Mouse (Mus musculus) regulatory T cell (primary cell): Measurements from ENCODE around the gene Bean1.
"Not testable (repeated sequence)": the region's sequence is repeated elsewhere in the genome, so short reads cannot be mapped to it uniquely, and the experiment has no call there.

Source experiments
- in situ Hi-C: fragments of 300-600 bp; cut with MboI, MseI; formaldehyde crosslinking; loops from one replicate; pipeline ENCODE4 v1.15.1; 2025; ENCODE audit warnings: high pct_unique_total_duplicates

The Bean1 gene

DNA sequence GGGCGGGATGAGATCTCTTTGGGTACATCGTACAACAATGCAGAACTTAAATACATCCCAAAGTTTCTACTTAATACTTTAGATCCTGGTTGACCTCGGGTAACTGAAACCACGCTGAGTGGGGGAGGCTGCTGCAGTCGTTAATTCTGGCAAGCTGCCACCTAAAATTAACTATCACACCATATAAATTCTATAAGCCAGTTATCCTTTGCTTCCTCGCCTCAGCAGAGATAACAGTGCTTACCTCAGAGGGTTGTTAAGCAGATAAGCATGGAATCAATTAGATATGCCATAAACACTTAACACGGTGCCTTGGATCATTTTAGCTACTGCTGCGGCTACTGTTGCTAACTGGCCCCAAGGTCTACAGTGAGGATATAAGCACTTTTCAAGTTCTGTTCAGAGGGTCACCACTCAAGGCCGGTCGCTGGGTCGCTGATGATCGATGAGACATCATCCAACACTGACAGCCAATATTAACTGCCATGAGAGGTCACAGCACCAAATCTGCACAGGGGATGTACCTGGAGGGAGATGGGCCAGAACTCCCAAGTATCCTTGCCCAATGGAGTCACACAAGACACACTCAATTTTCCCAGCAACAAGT, 71.9 kb downstream of the Bean1 start:
- in situ Hi-C loops: loop anchor here (10.0 kb wide), 1 partner anchor 203 kb away; the partner anchor contains the start of gene Dync1li2

- in situ Hi-C loops: loop anchor here (10.0 kb wide), 1 partner anchor 198 kb away; the partner anchor contains the start of gene Dync1li2
Measured at GRCm38 (mm10) chr8:104246621-104247020, 76.4 kb downstream of the Bean1 start.

GRCm38 (mm10) chr8:104247054-104247907, 77.0 kb downstream of the Bean1 start:
- in situ Hi-C loops: loop anchor here (10.0 kb wide), 1 partner anchor 198 kb away; the partner anchor contains the start of gene Dync1li2

DNA sequence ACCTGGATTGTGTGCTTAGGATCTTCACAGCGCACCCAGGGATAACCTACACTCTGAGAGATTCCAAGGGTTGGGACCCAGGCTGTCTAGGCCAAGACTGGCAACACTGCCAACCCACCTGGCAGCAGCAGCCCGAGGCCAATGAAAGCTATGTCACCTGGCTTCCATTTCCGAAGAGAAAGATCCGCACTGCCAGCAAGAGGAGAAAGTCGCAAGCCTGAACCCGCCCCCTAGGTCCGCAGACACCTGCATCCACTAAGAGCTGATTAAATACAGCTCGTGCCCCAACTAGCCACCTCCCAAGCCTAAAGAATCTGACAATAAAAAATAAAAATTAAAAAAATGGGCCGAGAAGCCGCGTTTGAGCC, 77.7 kb downstream of the Bean1 start:
- in situ Hi-C loops: loop anchor here (10.0 kb wide), 1 partner anchor 197 kb away; the partner anchor contains the start of gene Dync1li2

DNA sequence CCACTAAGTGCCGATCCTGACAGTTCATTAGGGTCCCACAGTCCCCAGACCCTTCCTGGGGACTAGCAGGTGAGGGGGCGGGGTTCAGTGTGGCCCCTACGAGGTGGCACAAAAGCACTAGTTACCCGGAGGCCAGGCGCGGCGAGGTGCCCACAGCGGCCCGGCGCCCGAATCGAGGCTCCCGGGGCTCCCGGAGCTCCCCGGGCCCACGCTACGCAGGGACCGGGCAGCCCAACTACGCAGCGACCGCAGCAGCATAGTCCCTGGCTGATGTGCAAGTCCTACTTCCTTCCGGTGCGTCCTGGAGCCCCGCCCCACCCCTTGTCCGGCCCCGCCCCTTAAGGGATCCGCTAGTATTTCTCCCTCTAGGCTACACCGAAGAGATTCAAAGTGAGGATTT, 78.0 kb downstream of the Bean1 start, which contains the start of gene Tk2:
Tk2 (minus strand) TSS at position 283 of the 400 bp plus-strand sequence.
- in situ Hi-C loops: loop anchor here (10.0 kb wide), 1 partner anchor 197 kb away; the partner anchor contains the start of gene Dync1li2

- in situ Hi-C loops: loop anchor here (10.0 kb wide), 1 partner anchor 195 kb away; the partner anchor contains the start of gene Dync1li2
Measured at GRCm38 (mm10) chr8:104249442-104249996, 79.3 kb downstream of the Bean1 start.

DNA sequence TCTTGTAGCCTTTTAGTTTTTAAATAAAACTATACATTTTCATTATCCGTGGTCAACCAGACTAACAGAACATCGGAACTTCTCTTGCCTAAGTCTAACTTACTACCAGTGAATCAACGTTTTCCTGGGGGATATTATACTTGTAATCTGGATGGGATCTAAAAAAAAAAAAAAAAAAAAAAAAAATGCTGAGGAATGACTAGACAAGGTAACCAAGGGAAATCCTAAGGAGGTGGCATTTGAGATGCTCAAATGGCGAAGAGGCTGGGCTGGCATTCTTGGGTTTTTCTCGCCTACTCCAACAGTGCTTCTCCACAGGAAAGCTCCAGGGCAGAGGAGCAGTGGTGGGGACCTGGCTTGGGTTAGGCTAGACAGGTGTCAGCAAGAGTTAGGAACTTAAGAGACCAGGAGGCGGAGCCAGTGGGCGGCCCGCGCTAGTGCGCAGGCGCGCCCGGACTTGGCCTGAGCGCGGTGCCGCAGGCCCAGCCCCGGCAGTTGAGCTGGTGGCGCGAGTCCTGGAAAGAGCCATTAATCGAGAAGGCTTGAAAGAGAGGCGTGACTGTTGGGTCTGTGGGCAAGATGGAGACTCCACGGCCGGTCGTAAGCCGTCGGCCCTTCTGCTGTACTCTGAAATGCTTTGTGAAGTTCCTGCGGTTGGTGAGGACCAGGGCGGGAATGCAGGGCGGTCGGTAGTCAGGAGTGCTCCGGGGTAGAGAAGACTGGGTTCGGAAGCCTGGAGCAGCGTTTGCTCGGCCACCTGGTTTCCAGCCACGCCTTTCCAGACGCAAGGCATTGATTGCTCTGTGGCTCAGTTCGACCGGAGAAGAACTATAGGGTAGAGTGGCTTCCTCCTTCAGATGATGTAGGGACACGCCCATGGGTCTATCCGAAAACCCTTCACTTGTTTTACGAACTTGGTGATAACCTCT, 80.5 kb downstream of the Bean1 start, which contains the start of gene Cklf:
Cklf (plus strand) TSS at position 423 of the 929 bp plus-strand sequence.
- in situ Hi-C loops: no loop called here

DNA sequence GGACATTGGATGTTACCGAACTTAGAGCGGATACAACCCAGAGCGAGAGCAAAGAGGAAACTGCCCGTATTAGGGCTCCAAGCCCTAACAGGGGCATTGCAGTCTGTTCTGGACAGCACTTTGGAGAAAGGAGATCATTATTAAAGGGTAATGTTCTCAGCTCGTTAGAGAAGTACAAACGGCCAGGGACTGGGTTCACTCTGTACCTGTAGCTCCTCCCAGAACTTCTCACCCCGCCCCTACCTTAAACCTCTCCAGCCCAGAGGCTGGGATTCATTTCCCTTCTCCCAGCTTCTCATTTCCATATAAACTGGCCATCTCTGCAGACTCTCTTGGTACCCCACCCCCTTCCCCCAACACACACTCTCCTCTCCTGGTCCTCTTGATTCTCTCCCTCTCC, 81.2 kb downstream of the Bean1 start:
- in situ Hi-C loops: no loop called here

GRCm38 (mm10) chr8:104253016-104253415, 82.8 kb downstream of the Bean1 start:
- in situ Hi-C loops: no loop called here

GRCm38 (mm10) chr8:104261802-104262201, 91.6 kb downstream of the Bean1 start:
- in situ Hi-C loops: not testable (repeated sequence)

- in situ Hi-C loops: not testable (repeated sequence)
Measured at GRCm38 (mm10) chr8:104264271-104264935, 94.2 kb downstream of the Bean1 start.

GRCm38 (mm10) chr8:104268368-104268767, 98.1 kb downstream of the Bean1 start:
- in situ Hi-C loops: loop anchor here (5.0 kb wide), 1 partner anchor 39 kb away; no protein-coding TSS in a partner anchor
